Mouse (Mus musculus): ENCODE measurements around the gene Rpn2. TPM values are rescaled to one million over a fixed set of nuclear protein-coding genes. Genes with fewer than 3 reads are reported as not detected.

Rpn2 gene
- polyA plus RNA-seq, 1 experiment from 2014 or later: 293 TPM

GRCm38 (mm10) chr2:157288996-157289395, 10.2 kb downstream of the Rpn2 start:
- Histone ChIP-seq H3K4me1 (peaks cover 3% of the 10 kb centered on the region; the same call in 1 of the 2 replicates), H3K36me3 (replicated peaks) (peaks cover 100% of the 10 kb centered on the region), H3K9me3 (no peaks in the 10 kb centered on the region), H3K4me3 (no peak overlapping the region), H3K27ac (no peak overlapping the region), H3K27me3 (ENCODE audit: poor library complexity, severe bottlenecking) (no peaks in the 10 kb centered on the region)
- DNase-seq (ENCODE audit: extremely low spot score, low spot score): no peak
- 91% methylated on average over 5 of the region's 5 CpGs for WGBS

GRCm38 (mm10) chr2:157292093-157292492, 13.3 kb downstream of the Rpn2 start:
- no peaks in the 10 kb centered on the region for H3K9me3 ChIP-seq
- H3K4me3 ChIP-seq: no peak overlapping the region
- peaks cover 3% of the 10 kb centered on the region; the same call in 1 of the 2 replicates for H3K4me1 ChIP-seq
- H3K27ac ChIP-seq: no peak overlapping the region
- no peaks in the 10 kb centered on the region for H3K27me3 ChIP-seq (ENCODE audit: poor library complexity, severe bottlenecking)
- peaks cover 100% of the 10 kb centered on the region for H3K36me3 ChIP-seq (replicated peaks)
- 40% methylated on average over 2 of the region's 2 CpGs for WGBS
- DNase-seq (ENCODE audit: extremely low spot score, low spot score): peak; percentile 70

- Histone ChIP-seq H3K9me3 (no peaks in the 10 kb centered on the region), H3K4me1 (no peaks in the 10 kb centered on the region), H3K27me3 (ENCODE audit: poor library complexity, severe bottlenecking) (no peaks in the 10 kb centered on the region), H3K36me3 (replicated peaks) (peaks cover 99% of the 10 kb centered on the region), H3K4me3 (no peak overlapping the region), H3K27ac (no peak overlapping the region)
- WGBS: 86% methylated on average over 7 of the region's 7 CpGs
- DNase-seq (ENCODE audit: extremely low spot score, low spot score): no peak
Observed at GRCm38 (mm10) chr2:157296105-157296689, 17.4 kb downstream of the Rpn2 start.

GRCm38 (mm10) chr2:157300051-157300450, 21.2 kb downstream of the Rpn2 start:
- no peak overlapping the region for H3K4me3 ChIP-seq
- no peaks in the 10 kb centered on the region for H3K9me3 ChIP-seq
- 93% methylated on average over 6 of the region's 6 CpGs for WGBS
- no peaks in the 10 kb centered on the region for H3K27me3 ChIP-seq (ENCODE audit: poor library complexity, severe bottlenecking)
- no peak overlapping the region for H3K27ac ChIP-seq
- H3K36me3 ChIP-seq (replicated peaks): peaks cover 99% of the 10 kb centered on the region
- H3K4me1 ChIP-seq: peaks cover 16% of the 10 kb centered on the region
- no peak for DNase-seq (ENCODE audit: extremely low spot score, low spot score)

- 70% methylated on average over 9 of the region's 9 CpGs for WGBS
- DNase-seq (ENCODE audit: extremely low spot score, low spot score): no peak
- Histone ChIP-seq H3K4me3 (no peak overlapping the region), H3K9me3 (no peaks in the 10 kb centered on the region), H3K27ac (peak overlapping the region; percentile 48; the same call in 1 of the 2 replicates), H3K36me3 (replicated peaks) (peaks cover 99% of the 10 kb centered on the region), H3K27me3 (ENCODE audit: poor library complexity, severe bottlenecking) (no peaks in the 10 kb centered on the region), H3K4me1 (peaks cover 16% of the 10 kb centered on the region)
Observed at GRCm38 (mm10) chr2:157303096-157303495, 24.3 kb downstream of the Rpn2 start.

- H3K27me3 ChIP-seq (ENCODE audit: poor library complexity, severe bottlenecking): no peaks in the 10 kb centered on the region
- no peak for DNase-seq (ENCODE audit: extremely low spot score, low spot score)
- no peak overlapping the region for H3K4me3 ChIP-seq
- no peak overlapping the region for H3K27ac ChIP-seq
- peaks cover 16% of the 10 kb centered on the region for H3K4me1 ChIP-seq
- WGBS: 91% methylated on average over 7 of the region's 7 CpGs
- no peaks in the 10 kb centered on the region for H3K9me3 ChIP-seq
- peaks cover 100% of the 10 kb centered on the region for H3K36me3 ChIP-seq (replicated peaks)
Observed at GRCm38 (mm10) chr2:157306091-157307032, 27.5 kb downstream of the Rpn2 start.

- Histone ChIP-seq H3K4me1 (peaks cover 6% of the 10 kb centered on the region), H3K27ac (no peak overlapping the region), H3K27me3 (ENCODE audit: poor library complexity, severe bottlenecking) (no peaks in the 10 kb centered on the region), H3K36me3 (replicated peaks) (peaks cover 100% of the 10 kb centered on the region), H3K9me3 (no peaks in the 10 kb centered on the region), H3K4me3 (no peak overlapping the region)
- 92% methylated on average over 4 of the region's 4 CpGs for whole genome bisulfite sequencing
- no peak for DNase-seq (ENCODE audit: extremely low spot score, low spot score)
Observed at GRCm38 (mm10) chr2:157307715-157308265, 29.0 kb downstream of the Rpn2 start.

GRCm38 (mm10) chr2:157308273-157308917, 29.6 kb downstream of the Rpn2 start:
- no peak for DNase-seq (ENCODE audit: extremely low spot score, low spot score)
- 95% methylated on average over 2 of the region's 2 CpGs for WGBS
- Histone ChIP-seq H3K4me3 (no peak overlapping the region), H3K36me3 (replicated peaks) (peaks cover 100% of the 10 kb centered on the region), H3K27ac (no peak overlapping the region), H3K9me3 (no peaks in the 10 kb centered on the region), H3K27me3 (ENCODE audit: poor library complexity, severe bottlenecking) (no peaks in the 10 kb centered on the region), H3K4me1 (peaks cover 5% of the 10 kb centered on the region)

- DNase-seq (ENCODE audit: extremely low spot score, low spot score): no peak
- H3K36me3 ChIP-seq (replicated peaks): peaks cover 100% of the 10 kb centered on the region
- H3K4me3 ChIP-seq: no peak overlapping the region
- no peaks in the 10 kb centered on the region for H3K27me3 ChIP-seq (ENCODE audit: poor library complexity, severe bottlenecking)
- no peak overlapping the region for H3K27ac ChIP-seq
- H3K4me1 ChIP-seq: peaks cover 18% of the 10 kb centered on the region
- no peaks in the 10 kb centered on the region for H3K9me3 ChIP-seq
- WGBS: 97% methylated on average over 8 of the region's 8 CpGs
Observed at GRCm38 (mm10) chr2:157309611-157310010, 30.8 kb downstream of the Rpn2 start.

GRCm38 (mm10) chr2:157310963-157311637, 32.3 kb downstream of the Rpn2 start:
- no peak for DNase-seq (ENCODE audit: extremely low spot score, low spot score)
- Histone ChIP-seq H3K4me1 (peaks cover 20% of the 10 kb centered on the region), H3K36me3 (replicated peaks) (peaks cover 100% of the 10 kb centered on the region), H3K4me3 (no peak overlapping the region), H3K9me3 (no peaks in the 10 kb centered on the region), H3K27me3 (ENCODE audit: poor library complexity, severe bottlenecking) (no peaks in the 10 kb centered on the region), H3K27ac (no peak overlapping the region)
- 95% methylated on average over 6 of the region's 6 CpGs for WGBS

- WGBS: 82% methylated on average over 3 of the region's 3 CpGs
- H3K36me3 ChIP-seq (replicated peaks): peaks cover 100% of the 10 kb centered on the region
Observed at GRCm38 (mm10) chr2:157313718-157314117, 34.9 kb downstream of the Rpn2 start.

GRCm38 (mm10) chr2:157314310-157314709, 35.5 kb downstream of the Rpn2 start:
- 67% methylated on average over 7 of the region's 7 CpGs for WGBS
- Histone ChIP-seq H3K9me3 (no peaks in the 10 kb centered on the region), H3K27me3 (ENCODE audit: poor library complexity, severe bottlenecking) (no peaks in the 10 kb centered on the region), H3K27ac (peak overlapping the region; percentile 52; the same call in 1 of the 2 replicates), H3K36me3 (replicated peaks) (peaks cover 99% of the 10 kb centered on the region), H3K4me3 (no peak overlapping the region), H3K4me1 (peaks cover 24% of the 10 kb centered on the region)
- no peak for DNase-seq (ENCODE audit: extremely low spot score, low spot score)

More at GRCm38 (mm10) chr2:157313718-157314117, 34.9 kb downstream of the Rpn2 start:
- H3K27me3 ChIP-seq (ENCODE audit: poor library complexity, severe bottlenecking): no peaks in the 10 kb centered on the region
- no peaks in the 10 kb centered on the region for H3K9me3 ChIP-seq
- DNase-seq (ENCODE audit: extremely low spot score, low spot score): no peak
- H3K27ac ChIP-seq: peak overlapping the region; percentile 52; the same call in 1 of the 2 replicates
- H3K4me1 ChIP-seq: peaks cover 24% of the 10 kb centered on the region
- H3K4me3 ChIP-seq: no peak overlapping the region

All from forebrain, embryonic 10.5 days (tissue).